12 mouse cellular contexts compared by ENCODE assay signal in genomic region chr19:59422393-59422792, GRCm38 (mm10). TPM values are rescaled to one million over a fixed set of nuclear protein-coding genes. Genes with fewer than 3 reads are reported as not detected.
DNase-seq lines count a peak whose midpoint lies in the region; ATAC-seq and TF ChIP-seq lines count a peak whose summit lies in the region.
"Had no signal": no experiment of that assay in that cellular context is flagged by ENCODE, and none has a peak within 500 bp of the region (broad histone marks: within the 10 kb centered on the region; RNA-seq: fewer than 3 reads in every experiment).

No protein-coding gene starts in this region.

- no peaks in the 10 kb centered on the region for H3K9me3 ChIP-seq in kidney, postnatal 0 days (replicated peaks; ENCODE audit: low read length)
- H3K9me3 ChIP-seq in embryonic facial prominence, embryonic 15.5 days (replicated peaks), result no peaks in the 10 kb centered on the region
- H3K9me3 ChIP-seq in intestine, embryonic 16.5 days (ENCODE audit: control insufficient read depth, low read length), result no peaks in the 10 kb centered on the region
- H3K9me3 ChIP-seq in neural tube, embryonic 14.5 days (ENCODE audit: control insufficient read depth, low read length), result no peaks in the 10 kb centered on the region
- H3K9me3 ChIP-seq: liver, embryonic 15.5 days had no signal

- no peak for TF ChIP-seq CTCF in kidney, postnatal 0 days (IDR thresholded peaks at IDR 0.05; ENCODE audit: low read depth)

- peaks cover 4% of the 10 kb centered on the region; the same call in 1 of the 2 replicates for H3K4me1 ChIP-seq in kidney, postnatal 0 days (replicated peaks; ENCODE audit: insufficient read depth, low read length)
- H3K4me1 ChIP-seq in embryonic facial prominence, embryonic 15.5 days, result peaks cover 27% of the 10 kb centered on the region
- 0 out of 2 replicates have a peak, but pooled peaks cover 3% of the 10 kb centered on the region for H3K4me1 ChIP-seq in intestine, embryonic 16.5 days (ENCODE audit: control insufficient read depth, insufficient read depth, low read length)
- no peaks in the 10 kb centered on the region for H3K4me1 ChIP-seq in neural tube, embryonic 14.5 days (ENCODE audit: control insufficient read depth, insufficient read depth, low read length)
- H3K4me1 ChIP-seq: liver, embryonic 15.5 days had no signal

- 14% methylated on average over 8 of the region's 8 CpGs for WGBS in kidney, postnatal 0 days
- WGBS in embryonic facial prominence, embryonic 15.5 days, result 17% methylated on average over 8 of the region's 8 CpGs
- 14% methylated on average over 8 of the region's 8 CpGs for WGBS in intestine, embryonic 16.5 days
- WGBS in neural tube, embryonic 14.5 days, result 5% methylated on average over 8 of the region's 8 CpGs

- H3K9ac ChIP-seq in kidney, postnatal 0 days (ENCODE audit: low read depth, low read length), result no peak overlapping the region
- H3K9ac ChIP-seq in embryonic facial prominence, embryonic 15.5 days, result no peak overlapping the region
- H3K9ac ChIP-seq in intestine, embryonic 16.5 days (ENCODE audit: low read depth, low read length), result no peak overlapping the region
- H3K9ac ChIP-seq in neural tube, embryonic 14.5 days (replicated peaks; ENCODE audit: low read depth, low read length), result no peak overlapping the region
- H3K9ac ChIP-seq: liver, embryonic 15.5 days had no signal

- ATAC-seq in kidney, postnatal 0 days (replicated peaks; ENCODE audit: low FRiP score, low read depth), result no peak
- no peak for ATAC-seq in embryonic facial prominence, embryonic 15.5 days (ENCODE audit: insufficient number of reproducible peaks, low FRiP score, low TSS enrichment, low read depth)
- ATAC-seq in intestine, embryonic 16.5 days, result no peak
- ATAC-seq in neural tube, embryonic 14.5 days (ENCODE audit: low read depth), result no peak
- no peak for ATAC-seq in erythroid progenitor cell, adult 5-6 weeks (replicated peaks; ENCODE audit: low FRiP score, poor library complexity, severe bottlenecking)
- ATAC-seq: activated CD4-positive, CD25-positive, alpha-beta regulatory T cell, adult 4 months had no signal

- no peaks in the 10 kb centered on the region for H3K36me3 ChIP-seq in kidney, postnatal 0 days (ENCODE audit: insufficient read depth, low read length)
- H3K36me3 ChIP-seq in embryonic facial prominence, embryonic 15.5 days, result no peaks in the 10 kb centered on the region
- no peaks in the 10 kb centered on the region for H3K36me3 ChIP-seq in intestine, embryonic 16.5 days (ENCODE audit: control insufficient read depth, insufficient read depth, low read length)
- no peaks in the 10 kb centered on the region for H3K36me3 ChIP-seq in neural tube, embryonic 14.5 days (ENCODE audit: control insufficient read depth, insufficient read depth, low read length)
- H3K36me3 ChIP-seq: liver, embryonic 15.5 days had no signal

- no peak overlapping the region for H3K4me3 ChIP-seq in kidney, postnatal 0 days (replicated peaks; ENCODE audit: low read depth, low read length)
- no peak overlapping the region for H3K4me3 ChIP-seq in embryonic facial prominence, embryonic 15.5 days (replicated peaks)
- H3K4me3 ChIP-seq in intestine, embryonic 16.5 days (ENCODE audit: low read length), result no peak overlapping the region
- H3K4me3 ChIP-seq in neural tube, embryonic 14.5 days (ENCODE audit: low read depth, low read length), result no peak overlapping the region
- H3K4me3 ChIP-seq: liver, embryonic 15.5 days had no signal

- no peaks in the 10 kb centered on the region for H3K27me3 ChIP-seq in kidney, postnatal 0 days (ENCODE audit: insufficient read depth, low read length)
- peaks cover 6% of the 10 kb centered on the region for H3K27me3 ChIP-seq in embryonic facial prominence, embryonic 15.5 days
- no peaks in the 10 kb centered on the region for H3K27me3 ChIP-seq in intestine, embryonic 16.5 days (replicated peaks; ENCODE audit: control insufficient read depth, insufficient read depth, low read length)
- H3K27me3 ChIP-seq in neural tube, embryonic 14.5 days (ENCODE audit: control insufficient read depth, insufficient read depth, low read length), result peaks cover 2% of the 10 kb centered on the region; the same call in 1 of the 2 replicates

- H3K4me2 ChIP-seq in kidney, postnatal 0 days (ENCODE audit: low read length), result peak overlapping the region; percentile 30; the same call in 1 of the 2 replicates
- H3K4me2 ChIP-seq in embryonic facial prominence, embryonic 15.5 days (replicated peaks), result 0 out of 2 replicates have a peak overlapping the region, but pooled peaks have one; percentile 10
- 0 out of 2 replicates have a peak overlapping the region, but pooled peaks have one; percentile 17 for H3K4me2 ChIP-seq in intestine, embryonic 16.5 days (ENCODE audit: low read depth, low read length)
- H3K4me2 ChIP-seq in neural tube, embryonic 14.5 days (ENCODE audit: low read depth, low read length), result peak overlapping the region; percentile 1; the same call in 1 of the 2 replicates
- H3K4me2 ChIP-seq: liver, embryonic 15.5 days had no signal

- no peak overlapping the region for H3K27ac ChIP-seq in kidney, postnatal 0 days
- no peak overlapping the region for H3K27ac ChIP-seq in embryonic facial prominence, embryonic 15.5 days (replicated peaks)
- no peak overlapping the region for H3K27ac ChIP-seq in intestine, embryonic 16.5 days (ENCODE audit: low read length)
- H3K27ac ChIP-seq in neural tube, embryonic 14.5 days (ENCODE audit: low read depth, low read length), result no peak overlapping the region
- H3K27ac ChIP-seq: liver, embryonic 15.5 days had no signal

- no peak for DNase-seq in kidney, postnatal 0 days (ENCODE audit: low spot score)
- DNase-seq in kidney, postnatal 36 days, result no peak
- DNase-seq in adrenal gland, postnatal 4 days (ENCODE audit: low spot score in 2 of 2), result no peak
- no peak for DNase-seq in cerebellum, postnatal 4 days (ENCODE audit: low spot score in 2 of 2)
- DNase-seq: layer of hippocampus, adult 9-11 months had no signal

RNA-seq across cellular contexts. Expression of gene Emx2, which starts 35.8 kb away (rescaled TPM):
- polyA plus RNA-seq in kidney, postnatal 0 days (2015; fragmentation: Nextera tagmentation; extraction: Ambion mirVana), result 24.2 and 25.4 TPM in 2 replicates
- 15.6 and 18.2 TPM in 2 replicates for polyA plus RNA-seq in embryonic facial prominence, embryonic 15.5 days (2015; fragmentation: Nextera tagmentation; extraction: Ambion mirVana)
- not detected in 2 replicates for polyA plus RNA-seq in intestine, embryonic 16.5 days (2015; fragmentation: Nextera tagmentation; extraction: Ambion mirVana)
- not detected in 2 replicates for polyA plus RNA-seq in neural tube, embryonic 14.5 days (2014; fragmentation: Nextera tagmentation; extraction: Ambion mirVana)
- 10 to 100 TPM in 1 of 2 experiments, under 1 TPM in 1; 0.96 to 14.3 TPM for total RNA-seq in adrenal gland, postnatal 4 days (2021)
- total RNA-seq in erythroid progenitor cell, adult 5-6 weeks (2015; ENCODE audit: low replicate concordance), result not detected in 2 replicates
- not detected in 2 replicates for total RNA-seq in erythroid progenitor cell, adult 5-6 weeks (2017; ENCODE audit: low replicate concordance)
- total RNA-seq: heart, postnatal 25 days had no signal
- polyA plus RNA-seq: activated CD4-positive, CD25-positive, alpha-beta regulatory T cell, adult 4 months had no signal

Comparison
In these comparisons a context has a peak if more than half of its experiments do, and no peak if none do; other contexts are left out.
1. RNA of gene Emx2, which starts 35.8 kb away (polyA plus RNA-seq): 24.2 to 25.4 TPM in kidney, postnatal 0 days and 15.6 to 18.2 TPM in embryonic facial prominence, embryonic 15.5 days; not detected in intestine, embryonic 16.5 days and not detected in neural tube, embryonic 14.5 days; every median in the first group is over 10 times any median in the second.
2. Peak in every context shown above with its lines, with median percentiles within 50 percentile points of each other: H3K4me2 ChIP-seq.